Mouse (Mus musculus) olfactory bulb, adult 2 months (tissue): Measurements from ENCODE around the gene Pold2. TPM values are rescaled to one million over a fixed set of nuclear protein-coding genes. Genes with fewer than 3 reads are reported as not detected.

Source experiments
- H3K27ac ChIP-seq: fragments of 200-500 bp; 2 replicates; pipeline ENCODE4 v1.5.1; 2012; ENCODE audit warnings: low read depth, low read length; ENCODE audit not compliant: insufficient read depth
- H3K4me1 ChIP-seq: fragments of 200-500 bp; 2 replicates; pipeline ENCODE4 v1.6.1; 2012; ENCODE audit warnings: low read length; ENCODE audit not compliant: control insufficient read depth, insufficient read depth
- H3K4me3 ChIP-seq: fragments of 200-500 bp; 2 replicates; pipeline ENCODE4 v1.5.1; 2012; ENCODE audit warnings: mild to moderate bottlenecking, low read depth, low read length, moderate library complexity; ENCODE audit not compliant: insufficient read depth
- CTCF ChIP-seq: fragments of 200-500 bp; IDR thresholded peaks from 2 replicates; pipeline ENCODE4 v1.5.1; 2012; ENCODE audit warnings: low read depth, mild to moderate bottlenecking, low read length, moderate library complexity; ENCODE audit not compliant: insufficient read depth
- POLR2A ChIP-seq: fragments of 200-500 bp; IDR thresholded peaks from 2 replicates; pipeline ENCODE4 v1.6.1; 2012; ENCODE audit warnings: mild to moderate bottlenecking, low read depth, low read length, moderate library complexity; ENCODE audit not compliant: insufficient read depth
- WGBS: fragments of 180-500 bp; shearing (Covaris S2); methylation state at CpG from one replicate; pipeline ENCODE4 v1.1.7; 2018; 5-methylcytosine and 5-hydroxymethylcytosine counted together
- polyA plus RNA-seq: library from polyadenylated mRNA; stranded (reverse); fragments of >200 nt; gene quantifications from 2 replicates; pipeline ENCODE4 v1.2.4, GENCODE M21; 2012; ENCODE audit warnings: low replicate concordance; ENCODE audit not compliant: missing spikeins, insufficient read depth, insufficient read length

Gene Pold2
- polyA plus RNA-seq, 1 experiment = not detected

DNA sequence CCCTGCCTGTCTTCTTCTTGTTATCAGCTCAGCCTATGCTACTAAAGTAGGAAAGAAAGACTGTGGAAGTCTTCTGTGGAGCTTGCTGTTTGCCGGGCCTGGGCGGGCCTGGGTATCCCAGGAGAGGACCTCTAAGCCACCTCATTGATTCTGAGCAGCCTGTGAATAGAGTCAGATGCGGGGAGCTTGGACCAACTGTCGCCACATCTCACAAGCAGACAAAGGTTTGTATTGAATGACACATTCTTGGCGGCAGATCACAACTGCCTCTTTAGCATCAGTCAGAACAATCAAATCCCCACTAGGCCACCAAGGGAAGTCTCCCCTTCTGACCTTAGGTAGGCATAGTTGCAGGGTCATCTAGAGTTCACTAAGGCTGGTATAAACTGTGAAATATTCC is 9.2 kb upstream of the Pold2 start:
- Histone ChIP-seq H3K27ac (no peak overlapping the region), H3K4me1 (0 out of 2 replicates have a peak, but pooled peaks cover 2% of the 10 kb centered on the region), H3K4me3 (no peak overlapping the region)
- 53% methylated on average over 5 of the region's 5 CpGs for WGBS
- TF ChIP-seq CTCF = no peak
- no peak for TF ChIP-seq POLR2A

DNA sequence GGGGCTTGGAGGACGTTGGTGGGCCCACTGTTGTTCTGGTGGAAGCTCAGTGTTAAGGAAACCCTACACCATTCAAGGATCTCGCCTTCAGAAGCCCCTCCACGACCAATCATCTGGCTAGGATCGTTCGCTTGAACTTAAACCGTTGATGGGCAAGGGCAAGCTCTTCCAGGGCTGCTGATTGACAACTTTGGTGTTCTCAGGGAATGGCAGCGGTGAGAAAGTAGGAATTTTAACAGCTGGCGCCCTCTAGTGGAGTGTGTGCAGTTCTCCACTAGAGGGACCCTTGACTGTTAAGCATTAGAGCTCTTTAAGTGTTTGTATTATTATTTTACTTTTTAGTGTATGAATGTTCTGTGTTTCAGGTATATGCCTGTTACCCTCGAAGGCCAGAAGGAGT is 8.1 kb upstream of the Pold2 start:
- TF ChIP-seq POLR2A (no peak), CTCF (peak; percentile 46; the same call in 1 of the 2 replicates)
- Histone ChIP-seq H3K4me3 (no peak overlapping the region), H3K27ac (no peak overlapping the region), H3K4me1 (0 out of 2 replicates have a peak, but pooled peaks cover 2% of the 10 kb centered on the region)
- 17% methylated on average over 9 of the region's 9 CpGs for WGBS

DNA sequence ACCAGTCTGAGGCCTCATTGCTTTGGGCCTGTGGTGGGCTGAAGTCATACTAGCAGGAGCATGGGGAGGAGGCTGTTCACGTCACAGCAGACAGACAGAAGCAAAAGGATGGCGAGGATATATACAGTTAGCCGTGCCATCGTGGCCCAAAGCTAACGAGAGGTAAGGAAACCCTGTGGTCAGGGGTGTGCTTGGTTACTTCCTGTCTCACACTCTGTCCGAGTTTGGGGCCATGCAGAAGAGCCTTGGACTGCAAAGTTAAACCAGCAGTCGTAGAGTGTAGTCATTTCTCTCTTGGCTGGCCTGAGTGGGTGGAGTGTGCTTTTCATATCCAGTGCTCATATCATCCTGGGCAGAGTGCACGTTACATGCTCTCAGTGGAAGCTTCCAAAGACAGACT is 4.4 kb upstream of the Pold2 start:
- Histone ChIP-seq H3K4me1 (0 out of 2 replicates have a peak, but pooled peaks cover 2% of the 10 kb centered on the region), H3K27ac (no peak overlapping the region), H3K4me3 (no peak overlapping the region)
- WGBS = 82% methylated on average over 8 of the region's 8 CpGs
- no peak for TF ChIP-seq POLR2A
- TF ChIP-seq CTCF = no peak

DNA sequence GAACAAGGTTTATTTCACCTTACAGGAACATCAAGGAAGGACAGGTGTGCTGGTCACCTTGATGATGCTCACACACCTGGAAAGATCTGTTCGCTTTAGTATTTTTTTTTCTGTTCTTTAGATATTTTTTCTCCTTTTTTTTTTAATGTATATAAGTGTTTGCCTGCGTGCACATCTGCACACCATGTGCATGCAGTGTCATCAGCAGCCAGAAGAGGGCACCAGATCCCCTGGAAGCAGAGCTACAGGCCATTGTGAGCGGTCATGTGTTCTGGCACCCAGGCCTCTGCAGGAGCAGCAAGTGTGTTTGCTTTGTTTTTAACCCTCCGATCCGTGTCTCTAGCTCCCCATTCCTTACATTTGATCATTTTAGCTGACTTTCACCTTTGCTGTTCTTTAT is 1.8 kb upstream of the Pold2 start:
- H3K4me3 ChIP-seq = no peak overlapping the region
- 46% methylated on average over 5 of the region's 5 CpGs for WGBS
- no peak overlapping the region for H3K27ac ChIP-seq
- H3K4me1 ChIP-seq = peaks cover 10% of the 10 kb centered on the region
- TF ChIP-seq CTCF (0 out of 2 replicates have a peak, but pooled peaks have one; percentile 39), POLR2A (no peak)

DNA sequence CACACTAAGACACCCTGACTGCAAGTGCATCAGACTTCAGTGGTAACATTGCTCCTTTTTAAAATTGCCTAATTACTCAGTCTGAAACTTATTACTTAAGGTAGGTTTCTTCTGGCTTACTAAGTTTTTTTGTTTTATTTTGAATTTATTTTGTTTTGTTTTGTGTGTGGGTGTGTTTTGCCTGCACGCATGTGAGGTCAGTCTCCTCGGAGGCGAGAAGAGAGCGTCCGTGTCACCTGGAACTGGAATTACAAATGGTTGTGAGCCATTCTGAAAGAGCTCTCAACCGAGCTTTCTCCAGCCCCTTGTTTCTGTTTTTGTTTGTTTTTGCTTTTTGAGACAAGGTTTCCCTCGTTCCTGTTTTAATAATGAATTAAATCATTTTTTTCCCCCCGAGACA is 569 bp upstream of the Pold2 start:
- Histone ChIP-seq H3K4me3 (peak overlapping the region; percentile 32), H3K27ac (peak overlapping the region; percentile 40), H3K4me1 (peaks cover 10% of the 10 kb centered on the region)
- WGBS = 15% methylated on average over 8 of the region's 8 CpGs
- TF ChIP-seq POLR2A = no peak
- TF ChIP-seq CTCF = no peak

DNA sequence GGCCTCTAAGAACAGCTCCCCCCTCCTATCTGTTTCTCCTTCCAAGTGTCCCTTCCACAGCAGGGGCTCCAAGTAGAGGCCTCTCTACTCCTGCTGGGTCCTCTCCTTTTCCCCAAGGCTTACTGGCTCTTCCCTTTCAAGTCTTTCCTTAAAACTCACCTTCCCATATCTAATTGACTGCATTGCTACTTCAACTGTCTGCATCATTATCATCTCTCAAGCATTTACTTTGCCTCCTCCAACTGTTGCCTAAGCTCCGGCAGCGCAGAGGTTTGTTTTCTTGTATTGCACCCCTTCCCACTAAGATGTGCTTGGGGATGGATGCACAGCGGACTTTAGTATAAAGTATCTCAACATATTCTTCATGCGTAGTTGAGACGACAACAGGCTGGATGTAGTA is 671 bp downstream of the Pold2 start:
- 1% methylated on average over 5 of the region's 5 CpGs for WGBS
- Histone ChIP-seq H3K4me1 (peaks cover 10% of the 10 kb centered on the region), H3K27ac (no peak overlapping the region), H3K4me3 (peak overlapping the region; percentile 74; the same call in 1 of the 2 replicates)
- TF ChIP-seq POLR2A = no peak
- no peak for TF ChIP-seq CTCF

DNA sequence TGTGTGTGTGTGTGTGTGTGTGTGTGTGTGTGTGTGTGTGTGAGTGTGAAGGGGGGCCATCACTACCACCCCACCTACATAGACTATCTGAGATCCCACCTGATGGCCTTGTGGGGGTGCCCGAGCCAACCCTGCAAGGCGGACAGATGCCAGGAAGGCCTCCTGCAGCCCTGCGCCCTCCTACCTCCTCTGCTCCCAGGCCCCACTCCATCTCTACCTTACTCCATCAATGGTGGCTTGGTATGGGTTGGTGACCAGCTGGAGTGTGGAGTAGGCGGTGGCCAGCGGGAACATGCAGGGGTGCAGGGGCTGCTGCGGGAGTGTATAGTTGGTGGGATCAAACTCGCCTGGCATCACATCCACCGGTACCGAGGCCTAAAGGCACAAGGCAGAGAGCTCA is 4.9 kb downstream of the Pold2 start:
- TF ChIP-seq CTCF = no peak
- no peak for TF ChIP-seq POLR2A
- 96% methylated on average over 9 of the region's 9 CpGs for WGBS

DNA sequence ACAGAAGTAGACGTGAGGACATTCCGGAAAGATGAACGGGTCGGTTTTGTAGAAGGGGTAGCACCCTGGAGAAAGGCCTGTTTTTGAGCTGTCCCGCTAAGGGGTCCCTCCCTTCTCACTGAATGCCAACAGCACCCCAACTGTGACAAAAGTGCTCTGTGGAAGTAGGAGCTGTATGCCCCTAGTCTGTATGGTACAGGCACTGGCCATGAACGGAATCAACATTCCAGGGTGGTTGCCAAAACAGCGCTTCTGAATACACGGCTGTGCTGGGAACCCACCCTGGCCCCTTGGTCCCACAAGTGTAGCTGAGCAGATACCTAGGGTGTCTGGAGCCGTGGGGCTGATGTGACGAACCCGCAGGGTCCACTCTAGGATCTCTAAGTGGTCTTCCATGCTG is 5.4 kb downstream of the Pold2 start:
- TF ChIP-seq CTCF (no peak), POLR2A (no peak)
- no peak overlapping the region for H3K27ac ChIP-seq
- WGBS = 95% methylated on average over 11 of the region's 11 CpGs
- peaks cover 11% of the 10 kb centered on the region for H3K4me1 ChIP-seq
- no peak overlapping the region for H3K4me3 ChIP-seq

More for the DNA sequence above, 4.9 kb downstream of the Pold2 start:
- Histone ChIP-seq H3K4me1 (peaks cover 10% of the 10 kb centered on the region), H3K4me3 (no peak overlapping the region), H3K27ac (no peak overlapping the region)

DNA sequence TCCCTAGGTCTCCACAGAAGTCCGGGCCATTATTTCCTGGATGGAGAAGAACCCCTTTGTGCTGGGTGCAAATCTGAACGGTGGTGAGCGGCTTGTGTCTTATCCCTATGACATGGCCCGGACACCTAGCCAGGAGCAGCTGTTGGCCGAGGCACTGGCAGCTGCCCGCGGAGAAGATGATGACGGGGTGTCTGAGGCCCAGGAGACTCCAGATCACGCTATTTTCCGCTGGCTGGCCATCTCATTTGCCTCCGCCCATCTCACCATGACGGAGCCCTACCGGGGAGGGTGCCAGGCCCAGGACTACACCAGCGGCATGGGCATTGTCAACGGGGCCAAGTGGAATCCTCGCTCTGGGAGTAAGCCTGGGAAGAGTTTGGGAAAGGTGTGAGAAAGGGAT is 8.0 kb downstream of the Pold2 start:
- whole genome bisulfite sequencing = 78% methylated on average over 16 of the region's 16 CpGs
- H3K4me1 ChIP-seq = peaks cover 14% of the 10 kb centered on the region
- TF ChIP-seq CTCF (no peak), POLR2A (no peak)
- H3K27ac ChIP-seq = no peak overlapping the region
- H3K4me3 ChIP-seq = no peak overlapping the region

DNA sequence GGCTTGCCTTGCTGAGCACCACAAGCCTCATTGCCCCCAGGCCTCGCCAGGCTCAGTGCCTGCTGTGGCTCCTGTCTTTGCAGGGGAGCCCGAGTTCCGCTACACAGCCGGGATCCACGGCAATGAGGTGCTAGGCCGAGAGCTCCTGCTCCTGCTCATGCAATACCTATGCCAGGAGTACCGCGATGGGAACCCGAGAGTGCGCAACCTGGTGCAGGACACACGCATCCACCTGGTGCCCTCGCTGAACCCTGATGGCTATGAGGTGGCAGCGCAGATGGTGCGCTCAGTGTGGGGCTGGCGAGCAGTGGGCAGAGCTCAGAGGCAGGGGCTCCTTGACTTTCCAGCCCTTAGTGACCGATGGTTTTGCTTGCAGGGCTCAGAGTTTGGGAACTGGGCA is 8.8 kb downstream of the Pold2 start:
- Histone ChIP-seq H3K27ac (no peak overlapping the region), H3K4me3 (no peak overlapping the region), H3K4me1 (peaks cover 14% of the 10 kb centered on the region)
- 97% methylated on average over 16 of the region's 16 CpGs for WGBS
- TF ChIP-seq CTCF (no peak), POLR2A (no peak)
